Mouse (Mus musculus) cerebellum, adult 2 months (tissue): Measurements from ENCODE around the gene Gramd2. TPM values are rescaled to one million over a fixed set of nuclear protein-coding genes. Genes with fewer than 3 reads are reported as not detected.
A peak's percentile ranks its signal among the peaks of the same experiment; 100 is the strongest.
"Not testable (repeated sequence)": the region's sequence is repeated elsewhere in the genome, so short reads cannot be mapped to it uniquely, and the experiment has no call there.

Experiments used
- DNase-seq, 2 experiments: peaks; one replicate each; pipeline ENCODE4 v3.0.0; 2021
- H3K27ac ChIP-seq: fragments of 200-500 bp; 2 replicates; pipeline ENCODE4 v1.5.1; 2012; ENCODE audit warnings: low read length, control low read depth, inconsistent platforms; ENCODE audit not compliant: insufficient read depth
- H3K27me3 ChIP-seq: fragments of 200-500 bp; 2 replicates; pipeline ENCODE4 v1.6.1; 2012; ENCODE audit warnings: inconsistent platforms, mild to moderate bottlenecking, low read length, moderate library complexity; ENCODE audit not compliant: control insufficient read depth, insufficient read depth
- H3K4me1 ChIP-seq: fragments of 200-500 bp; 2 replicates; pipeline ENCODE4 v1.6.1; 2011; ENCODE audit warnings: low read length; ENCODE audit not compliant: control insufficient read depth, insufficient read depth
- H3K4me3 ChIP-seq: fragments of 200-500 bp; replicated peaks from 2 replicates; pipeline ENCODE3; 2011; ENCODE audit warnings: mild to moderate bottlenecking, low read depth, low read length, control low read depth; ENCODE audit not compliant: insufficient read depth
- CTCF ChIP-seq: fragments of 200-500 bp; IDR thresholded peaks from 2 replicates; pipeline ENCODE4 v1.5.1; 2011; ENCODE audit warnings: low read depth, mild to moderate bottlenecking, control low read depth, low read length, moderate library complexity, borderline replicate concordance; ENCODE audit not compliant: insufficient read depth
- POLR2A ChIP-seq: fragments of 200-500 bp; IDR thresholded peaks from 2 replicates; pipeline ENCODE4 v1.6.1; 2011; ENCODE audit warnings: low read length, control low read depth, borderline replicate concordance; ENCODE audit not compliant: insufficient read depth
- WGBS: fragments of 180-500 bp; shearing (Covaris S2); methylation state at CpG from one replicate; pipeline ENCODE4 v1.1.7; 2018; 5-methylcytosine and 5-hydroxymethylcytosine counted together
- polyA plus RNA-seq: library from polyadenylated mRNA; depleted of rRNA; stranded (reverse); fragments of >200 nt; gene quantifications from 2 replicates; pipeline ENCODE4 v1.2.3, GENCODE M21; 2012; rRNA removed

The Gramd2 gene
- polyA plus RNA-seq, 1 experiment: 2.6 TPM

- peak in 1 of 2 experiments; percentile 80 for DNase-seq
- Histone ChIP-seq H3K27ac (peak overlapping the region; percentile 92), H3K27me3 (no peaks in the 10 kb centered on the region), H3K4me1 (no peaks in the 10 kb centered on the region; the same call in 1 of the 2 replicates), H3K4me3 (peak overlapping the region; percentile 94)
- TF ChIP-seq POLR2A (0 out of 2 replicates have a peak, but pooled peaks have one; percentile 28), CTCF (no peak)
- WGBS: 1% methylated on average over 48 of the region's 49 CpGs
Measured at GRCm38 (mm10) chr9:59751066-59751581, 71.2 kb downstream of the Gramd2 start.

GRCm38 (mm10) chr9:59751966-59752365, 72.0 kb downstream of the Gramd2 start:
- Histone ChIP-seq H3K4me3 (peak overlapping the region; percentile 94), H3K27me3 (no peaks in the 10 kb centered on the region), H3K27ac (no peak overlapping the region), H3K4me1 (no peaks in the 10 kb centered on the region; the same call in 1 of the 2 replicates)
- WGBS: 2% methylated on average over 2 of the region's 2 CpGs
- TF ChIP-seq CTCF: no peak
- peak in 1 of 2 experiments; percentile 8 for DNase-seq

DNA sequence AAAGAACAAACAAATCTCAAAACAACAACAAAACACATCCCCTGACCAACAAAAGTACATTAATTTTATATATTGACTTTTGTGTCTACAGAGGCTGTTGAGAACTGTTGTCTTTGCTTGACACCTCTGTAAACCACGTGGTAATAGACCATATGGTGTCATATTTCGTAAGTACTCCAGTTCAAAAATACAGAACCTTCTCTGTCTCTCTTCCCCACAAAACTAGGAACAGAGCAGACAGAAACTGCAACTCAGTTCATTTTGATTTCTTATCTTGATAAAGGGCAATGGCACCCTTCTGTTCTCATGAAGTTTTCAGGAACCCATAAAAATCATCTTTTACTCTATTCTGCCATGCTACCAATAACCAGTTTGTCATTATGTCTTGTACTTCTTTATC, 75.3 kb downstream of the Gramd2 start:
- Histone ChIP-seq H3K4me1 (no peaks in the 10 kb centered on the region; the same call in 1 of the 2 replicates), H3K4me3 (no peak overlapping the region), H3K27me3 (no peaks in the 10 kb centered on the region), H3K27ac (no peak overlapping the region)
- TF ChIP-seq POLR2A (no peak), CTCF (no peak)
- DNase-seq: no peak
- 26% methylated on average over 2 of the region's 2 CpGs for WGBS

- not testable (repeated sequence) for H3K27me3 ChIP-seq, DNase-seq, H3K4me3 ChIP-seq, H3K4me1 ChIP-seq, H3K27ac ChIP-seq
- WGBS: 98% methylated on average over 3 of the region's 3 CpGs
Measured at GRCm38 (mm10) chr9:59757016-59757415, 77.1 kb downstream of the Gramd2 start.

GRCm38 (mm10) chr9:59760515-59760914, 80.6 kb downstream of the Gramd2 start:
- DNase-seq: no peak
- no peak overlapping the region for H3K4me3 ChIP-seq
- H3K27me3 ChIP-seq: no peaks in the 10 kb centered on the region
- 63% methylated on average over 3 of the region's 3 CpGs for WGBS
- TF ChIP-seq CTCF: peak; percentile 34; the same call in 1 of the 2 replicates
- no peak for TF ChIP-seq POLR2A
- no peak overlapping the region for H3K27ac ChIP-seq
- H3K4me1 ChIP-seq: no peaks in the 10 kb centered on the region

DNA sequence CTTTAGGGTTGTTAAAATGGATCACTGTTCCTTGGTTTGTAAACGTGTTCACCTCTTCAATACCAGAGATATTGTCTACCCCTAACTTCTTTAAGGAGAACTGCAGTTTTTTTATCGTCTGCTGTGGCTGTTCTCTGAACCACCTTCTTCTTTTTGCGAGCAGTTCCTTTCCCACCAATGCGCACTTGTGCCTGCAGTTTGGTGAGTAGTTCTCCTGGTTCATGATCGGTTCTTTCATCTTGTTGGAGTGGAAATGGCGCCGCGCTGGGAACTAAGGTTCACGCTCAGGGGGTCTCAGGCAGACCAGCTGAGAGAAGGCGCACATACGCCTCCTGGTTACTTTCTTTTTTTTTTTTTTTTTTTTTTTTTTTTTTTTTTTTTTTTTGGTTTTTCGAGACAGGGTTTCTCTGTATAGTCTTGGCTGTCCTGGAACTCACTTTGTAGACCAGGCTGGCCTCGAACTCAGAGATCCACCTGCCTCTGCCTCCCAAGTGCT, 87.1 kb downstream of the Gramd2 start:
- H3K27ac ChIP-seq: not testable (repeated sequence)
- WGBS: 92% methylated on average over 12 of the region's 13 CpGs

More for the DNA sequence above, 87.1 kb downstream of the Gramd2 start:
- H3K4me3 ChIP-seq, H3K27me3 ChIP-seq, DNase-seq, H3K4me1 ChIP-seq: not testable (repeated sequence)

Other genes with a start within 250 kb of the Gramd2 start
- gene Arih1, start 193.5 kb upstream of the Gramd2 start, polyA plus RNA-seq: 53.4 and 57.2 TPM in 2 replicates
- gene Hexa, start 140.6 kb upstream of the Gramd2 start, polyA plus RNA-seq: 39.7 and 42.9 TPM in 2 replicates
- gene Tmem202, start 140.3 kb upstream of the Gramd2 start, polyA plus RNA-seq: 1.7 and 2.3 TPM in 2 replicates
- gene Celf6, start 102.2 kb upstream of the Gramd2 start, polyA plus RNA-seq: 6.5 and 7.4 TPM in 2 replicates
- 174 and 176 TPM in 2 replicates for gene Parp6, start 62.9 kb upstream of the Gramd2 start, polyA plus RNA-seq
- gene Pkm, start 23.8 kb upstream of the Gramd2 start, polyA plus RNA-seq: 2,306 and 2,370 TPM in 2 replicates
- 6.1 TPM in 2 replicates for gene Senp8, start 70.6 kb downstream of the Gramd2 start, polyA plus RNA-seq
- 21.0 and 21.2 TPM in 2 replicates for gene Myo9a, start 70.8 kb downstream of the Gramd2 start, polyA plus RNA-seq